Mouse (Mus musculus) megakaryocyte, embryonic 14.5 days (primary cell): ENCODE measurements around the gene Slc16a10.

ENCODE experiments used
- FLI1 ChIP-seq: IDR thresholded peaks from 2 replicates; pipeline ENCODE4 v1.6.1; 2012; ENCODE audit warnings: low read length, inconsistent platforms, mixed read lengths
- GATA1 ChIP-seq: IDR thresholded peaks from 3 replicates; pipeline ENCODE4 v1.6.1; 2012; ENCODE audit warnings: mixed read lengths, low read length, inconsistent platforms, borderline replicate concordance

GRCm38 (mm10) chr10:40030716-40031115 lies 111.3 kb downstream of the Slc16a10 start:
- TF ChIP-seq GATA1 (no peak), FLI1 (no peak)
